ENCODE assay signal across 14 mouse cellular contexts in the genomic region with DNA sequence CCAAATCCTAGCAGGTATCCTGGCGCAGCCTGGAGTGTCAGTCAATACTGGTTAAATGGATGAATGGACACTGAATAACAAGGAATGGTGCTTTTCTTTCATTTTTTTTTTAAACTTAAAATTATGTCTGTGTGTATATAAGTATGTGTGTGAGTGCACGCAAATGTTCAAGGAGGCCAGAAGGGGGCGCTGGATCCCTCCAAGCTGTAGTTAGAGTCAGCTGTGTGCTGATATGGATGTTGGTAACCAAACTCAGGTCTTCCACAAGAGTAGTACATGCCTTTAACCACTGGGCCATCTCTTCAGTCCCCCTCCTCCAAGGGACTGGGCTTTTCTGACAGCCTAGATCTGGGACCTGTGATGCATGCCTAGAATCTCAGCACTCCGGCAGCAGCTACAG. TPM values are rescaled to one million over a fixed set of nuclear protein-coding genes. Genes with fewer than 3 reads are reported as not detected.
A peak's percentile ranks its signal among the peaks of the same experiment; 100 is the strongest.
DNase-seq lines count a peak whose midpoint lies in the region; ATAC-seq and TF ChIP-seq lines count a peak whose summit lies in the region.
"Had no signal": no experiment of that assay in that cellular context is flagged by ENCODE, and none has a peak within 500 bp of the region (broad histone marks: within the 10 kb centered on the region; RNA-seq: fewer than 3 reads in every experiment).

No protein-coding gene starts in this region.

- no peak for DNase-seq in hindbrain, postnatal 0 days (ENCODE audit: low spot score)
- no peak for DNase-seq in testis, postnatal 10 days (ENCODE audit: low spot score)
- peak; percentile 26 for DNase-seq in MEL-GATA-1-ER (ENCODE audit: extremely low read depth, low read depth)
- DNase-seq in thymus, postnatal 4 days: peak; percentile 80
- DNase-seq in midbrain, embryonic 10.5 days (ENCODE audit: low spot score): no peak
- DNase-seq: gastrocnemius, postnatal 14 days; heart, postnatal 10 days; kidney, adult 18-20 months had no signal

- no peaks in the 10 kb centered on the region for H3K9me3 ChIP-seq in hindbrain, postnatal 0 days (ENCODE audit: low read length)
- H3K9me3 ChIP-seq in hindbrain, embryonic 13.5 days: no peaks in the 10 kb centered on the region
- H3K9me3 ChIP-seq in midbrain, embryonic 10.5 days (replicated peaks): no peaks in the 10 kb centered on the region
- H3K9me3 ChIP-seq: forebrain, embryonic 12.5 days; limb, embryonic 15.5 days; neural tube, embryonic 12.5 days had no signal

- TF ChIP-seq CTCF in hindbrain, postnatal 0 days (IDR thresholded peaks at IDR 0.05; ENCODE audit: low read depth): peak; percentile 42; the same call in 1 of the 2 replicates
- TF ChIP-seq CTCF in testis, adult 2 months (IDR thresholded peaks at IDR 0.05; ENCODE audit: control insufficient read depth, insufficient read depth, insufficient replicate concordance, low read depth, low read length): peak; percentile 39; the same call in 1 of the 2 replicates

- H3K4me2 ChIP-seq in hindbrain, postnatal 0 days (ENCODE audit: low read depth, low read length): no peak overlapping the region
- H3K4me2 ChIP-seq in hindbrain, embryonic 13.5 days: no peak overlapping the region
- H3K4me2 ChIP-seq: forebrain, embryonic 12.5 days; limb, embryonic 15.5 days; neural tube, embryonic 12.5 days had no signal

- 82% methylated on average over 4 of the region's 4 CpGs for WGBS in hindbrain, postnatal 0 days
- WGBS in hindbrain, embryonic 13.5 days: 81% methylated on average over 4 of the region's 4 CpGs
- WGBS in midbrain, embryonic 10.5 days: 83% methylated on average over 4 of the region's 4 CpGs

- H3K9ac ChIP-seq in hindbrain, postnatal 0 days (replicated peaks; ENCODE audit: low read length): no peak overlapping the region
- no peak overlapping the region for H3K9ac ChIP-seq in hindbrain, embryonic 13.5 days
- H3K9ac ChIP-seq: forebrain, embryonic 12.5 days; limb, embryonic 15.5 days; neural tube, embryonic 12.5 days had no signal

- H3K27me3 ChIP-seq in hindbrain, postnatal 0 days (ENCODE audit: insufficient read depth, low read length): no peaks in the 10 kb centered on the region
- H3K27me3 ChIP-seq in hindbrain, embryonic 13.5 days: peaks cover 43% of the 10 kb centered on the region
- no peaks in the 10 kb centered on the region for H3K27me3 ChIP-seq in testis, adult 2 months (ENCODE audit: control insufficient read depth, insufficient read depth, low read length)
- H3K27me3 ChIP-seq in midbrain, embryonic 10.5 days (ENCODE audit: low read depth, poor library complexity, severe bottlenecking): peaks cover 35% of the 10 kb centered on the region

- ATAC-seq in hindbrain, postnatal 0 days: no peak
- ATAC-seq in hindbrain, embryonic 13.5 days (ENCODE audit: low FRiP score): no peak

- peaks cover 4% of the 10 kb centered on the region; the same call in 1 of the 2 replicates for H3K4me1 ChIP-seq in hindbrain, postnatal 0 days (ENCODE audit: insufficient read depth, low read length)
- H3K4me1 ChIP-seq in hindbrain, embryonic 13.5 days (replicated peaks): peaks cover 8% of the 10 kb centered on the region; the same call in 1 of the 2 replicates
- peaks cover 20% of the 10 kb centered on the region for H3K4me1 ChIP-seq in testis, adult 2 months (ENCODE audit: control insufficient read depth, insufficient read depth, low read length)
- H3K4me1 ChIP-seq in midbrain, embryonic 10.5 days: peaks cover 19% of the 10 kb centered on the region

- H3K36me3 ChIP-seq in hindbrain, postnatal 0 days (ENCODE audit: insufficient read depth, low read length): no peaks in the 10 kb centered on the region
- no peaks in the 10 kb centered on the region for H3K36me3 ChIP-seq in hindbrain, embryonic 13.5 days
- no peaks in the 10 kb centered on the region for H3K36me3 ChIP-seq in testis, adult 2 months (ENCODE audit: control insufficient read depth, insufficient read depth, low read length)
- H3K36me3 ChIP-seq in midbrain, embryonic 10.5 days: no peaks in the 10 kb centered on the region
- H3K36me3 ChIP-seq: forebrain, embryonic 12.5 days; limb, embryonic 15.5 days; neural tube, embryonic 12.5 days had no signal

- H3K27ac ChIP-seq in hindbrain, postnatal 0 days: no peak overlapping the region
- H3K27ac ChIP-seq in hindbrain, embryonic 13.5 days: no peak overlapping the region
- H3K27ac ChIP-seq in testis, adult 2 months (ENCODE audit: control insufficient read depth, insufficient read depth, low read depth, low read length): no peak overlapping the region
- H3K27ac ChIP-seq in midbrain, embryonic 10.5 days (replicated peaks): no peak overlapping the region
- H3K27ac ChIP-seq: forebrain, embryonic 12.5 days; limb, embryonic 15.5 days; neural tube, embryonic 12.5 days had no signal

- TF ChIP-seq POLR2A in testis, adult 2 months (IDR thresholded peaks at IDR 0.05; ENCODE audit: control insufficient read depth, low read depth, low read length): no peak

- H3K4me3 ChIP-seq in hindbrain, postnatal 0 days (ENCODE audit: low read length): no peak overlapping the region
- no peak overlapping the region for H3K4me3 ChIP-seq in hindbrain, embryonic 13.5 days
- H3K4me3 ChIP-seq in testis, adult 2 months (ENCODE audit: control insufficient read depth, low read depth, low read length): no peak overlapping the region
- H3K4me3 ChIP-seq in midbrain, embryonic 10.5 days: no peak overlapping the region
- H3K4me3 ChIP-seq: forebrain, embryonic 12.5 days; limb, embryonic 15.5 days; neural tube, embryonic 12.5 days had no signal

RNA-seq across cellular contexts. Expression of a gene that starts 9.3 kb away (rescaled TPM):
- 1.5 and 2.7 TPM in 2 replicates for total RNA-seq in hindbrain, postnatal 0 days (2014; rRNA removed)
- 1.7 and 2.0 TPM in 2 replicates for polyA plus RNA-seq in hindbrain, postnatal 0 days (2015; fragmentation: Nextera tagmentation; extraction: Ambion mirVana)
- polyA plus RNA-seq in hindbrain, embryonic 13.5 days (2015; fragmentation: Nextera tagmentation; extraction: Ambion mirVana): 0.22 and 0.36 TPM in 2 replicates
- polyA plus RNA-seq in testis, adult 2 months (2012; rRNA removed): 2.4 and 3.1 TPM in 2 replicates
- 1.5 and 2.3 TPM in 2 replicates for polyA plus RNA-seq in midbrain, embryonic 10.5 days (2016; fragmentation: Nextera tagmentation; extraction: Ambion mirVana)
- total RNA-seq: gastrocnemius, postnatal 14 days; heart, postnatal 10 days had no signal

RNA-seq across cellular contexts. Expression of a gene that starts 16.7 kb away (rescaled TPM):
- 70.0 and 73.9 TPM in 2 replicates for total RNA-seq in hindbrain, postnatal 0 days (2014; rRNA removed)
- polyA plus RNA-seq in hindbrain, postnatal 0 days (2015; fragmentation: Nextera tagmentation; extraction: Ambion mirVana): 259 and 264 TPM in 2 replicates
- polyA plus RNA-seq in hindbrain, embryonic 13.5 days (2015; fragmentation: Nextera tagmentation; extraction: Ambion mirVana): 248 and 269 TPM in 2 replicates
- 53.1 and 68.0 TPM in 2 replicates for polyA plus RNA-seq in testis, adult 2 months (2012; rRNA removed)
- polyA plus RNA-seq in midbrain, embryonic 10.5 days (2016; fragmentation: Nextera tagmentation; extraction: Ambion mirVana): 112 and 124 TPM in 2 replicates

RNA-seq across cellular contexts. Expression of a gene that starts 43.2 kb away (rescaled TPM):
- total RNA-seq in hindbrain, postnatal 0 days (2014; rRNA removed): 8.0 and 11.7 TPM in 2 replicates
- polyA plus RNA-seq in hindbrain, postnatal 0 days (2015; fragmentation: Nextera tagmentation; extraction: Ambion mirVana): 4.9 and 5.1 TPM in 2 replicates
- 8.4 and 9.9 TPM in 2 replicates for polyA plus RNA-seq in hindbrain, embryonic 13.5 days (2015; fragmentation: Nextera tagmentation; extraction: Ambion mirVana)
- 1.5 and 1.9 TPM in 2 replicates for polyA plus RNA-seq in testis, adult 2 months (2012; rRNA removed)
- 21.8 and 22.4 TPM in 2 replicates for polyA plus RNA-seq in midbrain, embryonic 10.5 days (2016; fragmentation: Nextera tagmentation; extraction: Ambion mirVana)
- total RNA-seq: megakaryocyte-erythroid progenitor cell, adult 5-6 weeks had no signal

RNA-seq across cellular contexts. Expression of a gene that starts 55.2 kb away (rescaled TPM):
- 10.6 and 12.0 TPM in 2 replicates for total RNA-seq in hindbrain, postnatal 0 days (2014; rRNA removed)
- 7.8 and 9.2 TPM in 2 replicates for polyA plus RNA-seq in hindbrain, postnatal 0 days (2015; fragmentation: Nextera tagmentation; extraction: Ambion mirVana)
- polyA plus RNA-seq in hindbrain, embryonic 13.5 days (2015; fragmentation: Nextera tagmentation; extraction: Ambion mirVana): 9.4 and 10.4 TPM in 2 replicates
- 4.9 and 6.1 TPM in 2 replicates for polyA plus RNA-seq in testis, adult 2 months (2012; rRNA removed)
- 8.8 and 10.1 TPM in 2 replicates for polyA plus RNA-seq in midbrain, embryonic 10.5 days (2016; fragmentation: Nextera tagmentation; extraction: Ambion mirVana)

Comparison
In these comparisons a context has a peak if more than half of its experiments do, and no peak if none do; other contexts are left out.
1. DNase-seq: peak in MEL-GATA-1-ER (single experiment) and thymus, postnatal 4 days (single experiment); none in hindbrain, postnatal 0 days (single experiment), testis, postnatal 10 days (single experiment) and midbrain, embryonic 10.5 days (single experiment).